Mouse (Mus musculus): ENCODE results near the gene Eomes. TPM values are rescaled to one million over a fixed set of nuclear protein-coding genes. Genes with fewer than 3 reads are reported as not detected.

Gene Eomes
- polyA plus RNA-seq, 1 experiment = not detected

DNA sequence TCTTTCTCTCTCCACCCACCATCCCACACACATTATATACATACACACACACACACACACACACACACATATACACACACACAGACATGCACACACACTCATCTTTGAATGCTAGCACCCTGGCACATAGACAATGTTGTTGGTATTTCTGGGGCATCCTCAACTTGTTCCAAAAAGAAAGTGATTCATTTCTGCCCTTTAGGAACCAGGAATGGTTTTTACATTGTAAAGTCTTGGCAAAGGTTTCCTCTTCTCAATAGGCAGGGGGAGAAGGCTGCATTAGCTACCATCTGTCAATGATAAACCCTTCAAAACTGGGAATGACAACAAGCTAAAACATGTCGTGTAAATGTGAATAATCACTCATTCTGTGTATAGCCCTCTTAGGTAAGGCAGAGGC, 14.0 kb upstream of the Eomes start:
- Histone ChIP-seq H3K4me1 (ENCODE audit: control insufficient read depth, insufficient read depth, insufficient read length, low read length) (no peaks in the 10 kb centered on the region), H3K27ac (ENCODE audit: insufficient read depth, low read depth, low read length) (no peak overlapping the region), H3K27me3 (ENCODE audit: control insufficient read depth, insufficient read depth, low read length) (peaks cover 8% of the 10 kb centered on the region)

DNA sequence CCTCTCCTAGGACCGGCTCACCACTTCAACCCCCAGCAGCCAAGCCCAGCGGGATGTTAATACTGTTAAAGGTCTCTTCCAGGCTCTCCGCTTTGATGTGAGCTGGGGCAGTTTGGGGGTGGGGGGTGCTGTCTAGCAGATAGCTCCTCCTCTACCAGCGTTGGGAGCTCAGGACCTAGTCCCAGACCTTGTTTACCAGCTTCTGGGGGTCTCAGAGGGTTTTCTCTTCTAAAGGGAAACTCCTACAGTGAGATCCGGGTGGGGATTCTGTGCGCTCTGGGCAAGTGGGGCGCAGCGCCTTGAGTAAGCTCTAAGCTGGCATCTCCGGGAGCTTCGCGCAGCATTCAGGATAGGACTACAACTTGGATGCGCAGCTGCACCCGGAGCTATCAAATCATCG, 9.7 kb upstream of the Eomes start:
- Histone ChIP-seq H3K4me1 (ENCODE audit: control insufficient read depth, insufficient read depth, insufficient read length, low read length) (no peaks in the 10 kb centered on the region), H3K4me3 (ENCODE audit: low read depth, low read length) (no peak overlapping the region), H3K27ac (ENCODE audit: insufficient read depth, low read depth, low read length) (no peak overlapping the region), H3K36me3 (ENCODE audit: control insufficient read depth, insufficient read depth, low read length) (no peaks in the 10 kb centered on the region), H3K27me3 (ENCODE audit: control insufficient read depth, insufficient read depth, low read length) (peaks cover 23% of the 10 kb centered on the region)
- 11% methylated on average over 14 of the region's 14 CpGs for WGBS
- TF ChIP-seq CTCF (IDR thresholded peaks at IDR 0.05; ENCODE audit: extremely low read depth, insufficient read length, insufficient replicate concordance, low read depth, low read length) (no peak), POLR2A (IDR thresholded peaks at IDR 0.05; ENCODE audit: low read depth, low read length) (no peak)

More for the DNA sequence above, 14.0 kb upstream of the Eomes start:
- WGBS = 49% methylated on average over 1 of the region's 1 CpGs
- Histone ChIP-seq H3K36me3 (ENCODE audit: control insufficient read depth, insufficient read depth, low read length) (no peaks in the 10 kb centered on the region), H3K4me3 (ENCODE audit: low read depth, low read length) (no peak overlapping the region)
- TF ChIP-seq POLR2A (IDR thresholded peaks at IDR 0.05; ENCODE audit: low read depth, low read length) (no peak), CTCF (IDR thresholded peaks at IDR 0.05; ENCODE audit: extremely low read depth, insufficient read length, insufficient replicate concordance, low read depth, low read length) (no peak)

DNA sequence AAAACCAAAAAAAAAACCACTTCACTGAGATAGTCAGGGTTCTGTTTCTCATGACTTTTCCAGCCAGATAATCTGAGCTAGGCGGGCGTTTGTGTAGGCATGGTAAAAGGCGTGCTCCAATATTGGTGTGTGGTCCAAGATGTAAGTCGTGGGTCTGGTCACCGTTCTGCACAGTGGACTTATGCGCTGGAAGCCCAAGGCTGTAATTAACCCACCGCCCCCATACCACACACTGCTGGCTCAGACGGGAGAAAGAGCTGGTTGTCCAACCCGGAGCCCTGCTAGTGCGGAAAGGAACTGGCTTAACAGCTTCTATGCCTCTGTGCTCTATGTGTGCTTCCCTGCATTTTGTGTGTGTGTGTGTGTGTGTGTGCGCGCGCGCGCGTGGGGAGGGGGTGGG, 8.7 kb upstream of the Eomes start:
- no peaks in the 10 kb centered on the region for H3K36me3 ChIP-seq (ENCODE audit: control insufficient read depth, insufficient read depth, low read length)
- peaks cover 23% of the 10 kb centered on the region for H3K27me3 ChIP-seq (ENCODE audit: control insufficient read depth, insufficient read depth, low read length)
- no peak overlapping the region for H3K4me3 ChIP-seq (ENCODE audit: low read depth, low read length)
- no peak overlapping the region for H3K27ac ChIP-seq (ENCODE audit: insufficient read depth, low read depth, low read length)
- 19% methylated on average over 16 of the region's 16 CpGs for WGBS
- H3K4me1 ChIP-seq (ENCODE audit: control insufficient read depth, insufficient read depth, insufficient read length, low read length) = no peaks in the 10 kb centered on the region
- TF ChIP-seq POLR2A (IDR thresholded peaks at IDR 0.05; ENCODE audit: low read depth, low read length) (no peak), CTCF (IDR thresholded peaks at IDR 0.05; ENCODE audit: extremely low read depth, insufficient read length, insufficient replicate concordance, low read depth, low read length) (no peak)

DNA sequence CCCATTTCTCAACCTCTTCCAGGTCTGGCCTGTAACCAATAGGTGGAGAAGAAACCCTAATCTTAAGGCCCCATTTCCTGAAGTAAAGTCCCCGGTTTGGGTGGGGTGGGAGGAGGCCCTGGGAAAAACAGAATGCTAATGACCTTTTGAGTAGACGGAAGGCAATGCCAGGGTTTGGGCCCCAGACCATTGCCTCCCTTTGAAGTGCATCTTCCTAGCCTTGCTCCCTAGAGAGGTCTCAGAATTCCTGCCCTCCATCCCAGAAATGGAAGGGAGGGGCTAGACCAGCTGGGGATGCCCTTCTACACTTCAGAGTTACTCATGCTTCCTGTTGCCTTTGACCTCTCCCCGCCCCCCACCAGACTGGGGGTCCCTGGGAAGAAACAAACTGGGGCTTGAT, 6.7 kb upstream of the Eomes start:
- H3K27me3 ChIP-seq (ENCODE audit: control insufficient read depth, insufficient read depth, low read length) = peaks cover 32% of the 10 kb centered on the region
- no peaks in the 10 kb centered on the region for H3K36me3 ChIP-seq (ENCODE audit: control insufficient read depth, insufficient read depth, low read length)
- WGBS = 23% methylated on average over 3 of the region's 3 CpGs
- H3K27ac ChIP-seq (ENCODE audit: insufficient read depth, low read depth, low read length) = no peak overlapping the region
- no peak overlapping the region for H3K4me3 ChIP-seq (ENCODE audit: low read depth, low read length)
- TF ChIP-seq CTCF (IDR thresholded peaks at IDR 0.05; ENCODE audit: extremely low read depth, insufficient read length, insufficient replicate concordance, low read depth, low read length) = no peak
- no peak for TF ChIP-seq POLR2A (IDR thresholded peaks at IDR 0.05; ENCODE audit: low read depth, low read length)
- H3K4me1 ChIP-seq (ENCODE audit: control insufficient read depth, insufficient read depth, insufficient read length, low read length) = no peaks in the 10 kb centered on the region

DNA sequence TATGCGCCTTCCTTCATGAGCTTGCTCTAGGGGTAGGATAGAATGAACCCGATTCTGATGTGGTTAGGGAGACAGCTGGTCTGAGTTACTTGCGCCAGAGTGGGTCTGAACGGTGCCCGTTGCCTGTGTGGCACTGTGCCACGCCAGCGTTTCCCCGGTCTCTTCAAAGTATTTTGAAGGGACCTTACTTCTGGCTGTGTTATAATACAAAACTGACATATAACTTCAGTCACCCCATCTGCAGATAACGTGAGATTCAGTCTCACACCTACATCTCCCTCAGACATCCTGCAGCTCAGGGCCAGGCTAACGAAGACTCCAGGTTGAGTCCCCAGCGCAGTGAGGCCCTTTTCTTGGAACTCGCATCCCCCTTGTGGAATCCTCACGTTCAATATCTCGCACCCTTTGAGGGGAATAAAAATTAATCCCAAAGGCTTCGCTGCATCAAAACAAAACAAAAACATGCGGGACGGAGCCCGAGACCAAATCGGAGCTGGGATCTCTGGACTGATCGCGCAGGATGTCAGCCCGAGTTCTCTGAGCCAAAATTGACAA, 1.7 kb upstream of the Eomes start:
- TF ChIP-seq POLR2A (IDR thresholded peaks at IDR 0.05; ENCODE audit: low read depth, low read length) = no peak
- no peak for TF ChIP-seq CTCF (IDR thresholded peaks at IDR 0.05; ENCODE audit: extremely low read depth, insufficient read length, insufficient replicate concordance, low read depth, low read length)
- H3K4me3 ChIP-seq (ENCODE audit: low read depth, low read length) = no peak overlapping the region
- H3K36me3 ChIP-seq (ENCODE audit: control insufficient read depth, insufficient read depth, low read length) = no peaks in the 10 kb centered on the region
- H3K4me1 ChIP-seq (ENCODE audit: control insufficient read depth, insufficient read depth, insufficient read length, low read length) = peaks cover 10% of the 10 kb centered on the region
- WGBS = 5% methylated on average over 22 of the region's 22 CpGs
- no peak overlapping the region for H3K27ac ChIP-seq (ENCODE audit: insufficient read depth, low read depth, low read length)
- H3K27me3 ChIP-seq (ENCODE audit: control insufficient read depth, insufficient read depth, low read length) = peaks cover 58% of the 10 kb centered on the region

DNA sequence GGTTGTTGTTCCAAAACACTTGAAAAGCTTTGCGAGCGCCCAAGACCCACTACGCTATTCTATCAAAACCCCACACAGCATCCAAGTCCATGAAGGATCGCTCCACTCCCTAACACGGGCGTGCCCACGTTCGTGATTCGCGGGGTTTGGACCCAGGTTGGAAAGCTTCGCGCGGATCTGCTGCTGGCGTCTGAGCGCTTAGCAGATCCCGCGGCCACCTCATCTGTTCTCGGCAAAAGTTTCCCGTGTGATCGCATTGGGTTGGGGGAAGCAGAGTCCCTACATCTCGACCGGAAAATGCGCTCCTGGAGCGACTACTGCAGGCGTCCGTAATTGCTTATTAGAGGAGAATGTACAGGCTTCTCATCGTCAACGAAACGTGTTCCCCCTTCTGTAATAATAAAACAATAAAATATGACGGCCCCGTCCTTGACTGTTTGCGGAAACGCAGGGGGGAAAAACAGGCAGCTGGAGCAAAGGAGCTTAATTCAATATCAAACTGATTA, 1.2 kb upstream of the Eomes start:
- Histone ChIP-seq H3K4me1 (ENCODE audit: control insufficient read depth, insufficient read depth, insufficient read length, low read length) (peaks cover 10% of the 10 kb centered on the region), H3K27me3 (ENCODE audit: control insufficient read depth, insufficient read depth, low read length) (peaks cover 58% of the 10 kb centered on the region), H3K36me3 (ENCODE audit: control insufficient read depth, insufficient read depth, low read length) (no peaks in the 10 kb centered on the region), H3K4me3 (ENCODE audit: low read depth, low read length) (peak overlapping the region; percentile 23; the same call in 1 of the 2 replicates), H3K27ac (ENCODE audit: insufficient read depth, low read depth, low read length) (no peak overlapping the region)
- TF ChIP-seq CTCF (IDR thresholded peaks at IDR 0.05; ENCODE audit: extremely low read depth, insufficient read length, insufficient replicate concordance, low read depth, low read length) (no peak), POLR2A (IDR thresholded peaks at IDR 0.05; ENCODE audit: low read depth, low read length) (no peak)
- under 1% methylated on average over 33 of the region's 33 CpGs for WGBS

DNA sequence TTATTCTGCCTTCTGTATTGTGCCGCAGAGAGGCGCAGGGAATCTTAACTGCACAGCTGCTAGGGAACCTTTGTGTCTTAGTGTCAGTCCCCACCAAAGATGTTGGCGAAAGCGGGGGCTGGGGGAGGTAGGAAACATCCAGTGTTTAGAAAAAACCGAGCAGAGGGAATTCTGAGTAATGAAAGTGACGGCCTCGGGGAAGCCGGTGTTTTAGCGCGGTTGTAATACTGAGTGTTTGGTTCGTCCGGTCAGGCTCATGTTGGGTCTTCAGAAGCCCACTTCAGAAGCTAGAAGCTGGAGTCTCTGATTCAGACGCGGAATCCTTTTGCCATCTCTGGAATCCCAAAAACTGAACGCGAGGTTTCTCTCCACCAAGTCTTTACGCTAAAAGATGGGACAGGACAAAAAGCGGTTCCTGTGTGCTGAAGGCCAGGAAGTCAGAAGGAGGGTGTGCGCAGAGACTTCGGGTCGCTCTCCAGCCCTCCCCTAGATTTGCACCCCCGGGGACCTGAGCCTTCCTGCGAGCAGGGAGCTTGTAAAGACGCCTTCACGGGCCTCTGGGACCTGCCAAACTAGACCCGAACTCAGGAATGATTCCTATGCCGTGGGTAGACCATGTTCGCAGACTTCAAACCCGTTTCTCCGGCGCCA, 606 bp upstream of the Eomes start:
- WGBS = 1% methylated on average over 31 of the region's 31 CpGs
- H3K4me1 ChIP-seq (ENCODE audit: control insufficient read depth, insufficient read depth, insufficient read length, low read length) = peaks cover 10% of the 10 kb centered on the region

More for the DNA sequence above, 606 bp upstream of the Eomes start:
- TF ChIP-seq CTCF (IDR thresholded peaks at IDR 0.05; ENCODE audit: extremely low read depth, insufficient read length, insufficient replicate concordance, low read depth, low read length) = no peak
- TF ChIP-seq POLR2A (IDR thresholded peaks at IDR 0.05; ENCODE audit: low read depth, low read length) = no peak
- Histone ChIP-seq H3K36me3 (ENCODE audit: control insufficient read depth, insufficient read depth, low read length) (no peaks in the 10 kb centered on the region), H3K4me3 (ENCODE audit: low read depth, low read length) (peak overlapping the region; percentile 39), H3K27me3 (ENCODE audit: control insufficient read depth, insufficient read depth, low read length) (peaks cover 63% of the 10 kb centered on the region), H3K27ac (ENCODE audit: insufficient read depth, low read depth, low read length) (no peak overlapping the region)
